Mouse (Mus musculus) forebrain, embryonic 16.5 days (tissue): Measurements from ENCODE around the gene Rom1. TPM values are rescaled to one million over a fixed set of nuclear protein-coding genes. Genes with fewer than 3 reads are reported as not detected.
A peak's percentile ranks its signal among the peaks of the same experiment; 100 is the strongest.
"Not testable (repeated sequence)": the region's sequence is repeated elsewhere in the genome, so short reads cannot be mapped to it uniquely, and the experiment has no call there.

Source experiments
- ATAC-seq: fragments of 200-750 bp; cut with Nextera tagmentation; 2 replicates; pipeline ENCODE4 v1.8.0; 2017; ENCODE audit warnings: mild to moderate bottlenecking, moderate library complexity
- H3K27ac ChIP-seq: fragments of 300-500 bp; sonication (generic); 2 replicates; pipeline ENCODE4 v1.5.1; 2014; ENCODE audit warnings: low read length, control low read depth
- H3K27me3 ChIP-seq: fragments of 300-500 bp; sonication (generic); replicated peaks from 2 replicates; pipeline ENCODE4 v1.6.1; 2014; ENCODE audit warnings: low read length; ENCODE audit not compliant: control insufficient read depth, insufficient read depth
- H3K36me3 ChIP-seq: fragments of 300-500 bp; sonication (generic); 2 replicates; pipeline ENCODE4 v1.6.1; 2014; ENCODE audit not compliant: control insufficient read depth, insufficient read depth
- H3K4me1 ChIP-seq: fragments of 300-500 bp; sonication (generic); replicated peaks from 2 replicates; pipeline ENCODE4 v1.6.1; 2014; ENCODE audit warnings: low read length; ENCODE audit not compliant: control insufficient read depth, insufficient read depth
- H3K4me2 ChIP-seq: fragments of 300-500 bp; sonication (generic); 2 replicates; pipeline ENCODE4 v1.6.1; 2014; ENCODE audit warnings: mild to moderate bottlenecking, low read length, control low read depth
- H3K4me3 ChIP-seq: fragments of 300-500 bp; sonication (generic); replicated peaks from 2 replicates; pipeline ENCODE4 v1.5.1; 2014; ENCODE audit warnings: mild to moderate bottlenecking, low read length, control low read depth
- H3K9ac ChIP-seq: fragments of 300-500 bp; sonication (generic); replicated peaks from 2 replicates; pipeline ENCODE4 v1.6.1; 2014; ENCODE audit warnings: low read depth, low read length, control low read depth
- H3K9me3 ChIP-seq: fragments of 300-500 bp; sonication (generic); 2 replicates; pipeline ENCODE4 v1.6.1; 2016; ENCODE audit warnings: low read length; ENCODE audit not compliant: control insufficient read depth
- WGBS: fragments of 180-500 bp; shearing (Covaris S2); extraction: QIAGEN DNeasy Blood & Tissue Kit; methylation state at CpG from one replicate; pipeline ENCODE4 v1.1.7; 2014; 5-methylcytosine and 5-hydroxymethylcytosine counted together
- polyA plus RNA-seq: library from polyadenylated mRNA; unstranded; fragments of >200 nt; fragmentation: Nextera tagmentation; extraction: Ambion mirVana; gene quantifications from 2 replicates; pipeline ENCODE4 v1.2.1, GENCODE M21; 2015

Rom1 gene
- polyA plus RNA-seq, 1 experiment from 2014 or later = 1.8 TPM

DNA sequence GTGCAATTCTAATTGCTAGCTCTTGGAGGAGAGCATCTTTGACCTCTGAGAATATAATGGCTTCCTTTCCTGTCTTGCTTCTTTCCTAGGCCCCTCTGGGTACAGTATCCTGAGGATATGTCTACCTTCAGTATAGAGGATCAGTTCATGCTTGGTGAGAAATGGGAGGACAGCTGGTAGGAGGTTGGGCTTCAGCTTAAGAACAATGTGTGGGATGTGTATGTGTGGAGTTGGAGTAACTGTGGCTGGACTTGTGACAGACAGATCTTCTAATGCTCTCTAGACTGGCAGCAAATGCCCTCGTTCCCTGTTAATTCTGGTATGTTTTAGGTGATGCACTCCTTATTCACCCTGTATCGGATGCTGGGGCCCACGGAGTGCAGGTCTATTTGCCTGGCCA is 14.9 kb downstream of the Rom1 start:
- Histone ChIP-seq H3K27ac (no peak overlapping the region), H3K9me3 (no peaks in the 10 kb centered on the region), H3K4me1 (no peaks in the 10 kb centered on the region), H3K4me2 (no peak overlapping the region), H3K9ac (no peak overlapping the region), H3K4me3 (no peak overlapping the region), H3K36me3 (peaks cover 65% of the 10 kb centered on the region), H3K27me3 (no peaks in the 10 kb centered on the region)
- 98% methylated on average over 3 of the region's 3 CpGs for WGBS
- ATAC-seq = no peak

DNA sequence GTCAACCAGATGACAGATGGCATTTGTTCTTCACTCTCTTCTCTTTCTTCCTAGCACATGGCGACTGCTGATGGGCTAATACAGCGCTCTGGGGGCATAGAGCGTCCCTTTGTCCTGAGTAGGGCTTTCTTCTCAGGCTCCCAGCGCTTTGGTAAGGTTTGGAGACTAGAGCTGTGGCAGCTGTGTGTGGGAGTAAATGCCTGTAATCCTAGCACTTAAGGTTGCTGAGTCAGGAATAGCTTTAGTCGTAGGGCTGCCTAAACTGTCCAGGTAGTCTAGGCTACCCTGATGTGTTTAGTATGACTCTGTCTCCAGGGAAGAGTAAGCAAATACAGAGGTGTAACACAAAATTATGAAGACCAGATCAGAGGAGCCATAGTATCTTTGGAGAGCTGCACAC is 17.3 kb downstream of the Rom1 start:
- WGBS = 96% methylated on average over 5 of the region's 5 CpGs
- no peaks in the 10 kb centered on the region for H3K27me3 ChIP-seq
- peaks cover 84% of the 10 kb centered on the region for H3K36me3 ChIP-seq
- H3K9ac ChIP-seq = no peak overlapping the region
- H3K4me2 ChIP-seq = no peak overlapping the region
- H3K4me3 ChIP-seq = no peak overlapping the region
- H3K27ac ChIP-seq = no peak overlapping the region
- H3K9me3 ChIP-seq = no peaks in the 10 kb centered on the region
- no peak for ATAC-seq
- H3K4me1 ChIP-seq = no peaks in the 10 kb centered on the region

DNA sequence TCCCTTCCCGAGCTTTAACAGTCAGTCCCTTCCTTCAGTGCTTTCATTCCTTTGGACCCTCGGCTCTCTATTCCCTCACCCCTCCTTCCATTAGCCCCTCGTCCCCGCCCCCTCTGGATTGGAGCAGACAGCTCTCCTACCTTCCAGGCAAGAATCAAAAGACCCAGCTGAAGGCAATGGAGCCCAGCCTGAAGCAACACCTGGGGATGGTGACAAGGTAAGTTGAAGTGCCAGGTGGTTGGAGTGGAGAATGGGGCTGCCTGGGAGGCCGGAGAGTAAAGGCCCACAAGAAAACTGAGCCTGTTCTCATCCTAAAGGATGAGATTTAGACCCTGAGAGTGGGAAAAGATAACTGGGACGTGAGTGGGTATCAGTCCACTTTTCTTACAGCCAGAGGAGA is 20.6 kb downstream of the Rom1 start:
- Histone ChIP-seq H3K27me3 (no peaks in the 10 kb centered on the region), H3K27ac (no peak overlapping the region), H3K4me1 (no peaks in the 10 kb centered on the region), H3K4me3 (no peak overlapping the region), H3K9me3 (no peaks in the 10 kb centered on the region), H3K4me2 (no peak overlapping the region), H3K36me3 (peaks cover 78% of the 10 kb centered on the region), H3K9ac (no peak overlapping the region)
- ATAC-seq = no peak
- WGBS = 86% methylated on average over 6 of the region's 6 CpGs

DNA sequence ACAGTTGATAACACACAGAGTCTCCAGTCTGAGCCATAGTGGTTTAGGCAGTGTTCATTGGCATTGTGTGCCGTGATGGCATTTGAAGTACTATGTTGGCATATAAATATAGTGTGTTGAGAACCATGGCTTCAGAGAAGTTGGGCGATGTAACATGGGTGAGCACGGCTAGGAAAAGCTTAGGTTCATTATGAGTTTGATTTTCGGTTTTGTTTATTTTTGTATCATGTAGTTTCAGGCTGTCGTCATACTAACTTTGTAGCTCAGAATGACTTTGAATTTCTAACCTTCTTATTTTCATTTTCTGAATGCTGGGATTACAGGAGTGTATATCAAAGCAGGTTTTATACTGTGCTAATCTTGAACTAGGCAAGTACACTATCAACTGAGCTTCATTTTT is 25.7 kb downstream of the Rom1 start:
- H3K27me3 ChIP-seq = no peaks in the 10 kb centered on the region
- no peaks in the 10 kb centered on the region for H3K9me3 ChIP-seq
- no peak overlapping the region for H3K27ac ChIP-seq
- H3K9ac ChIP-seq = no peak overlapping the region
- no peak for ATAC-seq
- no peak overlapping the region for H3K4me3 ChIP-seq
- peaks cover 45% of the 10 kb centered on the region for H3K36me3 ChIP-seq
- WGBS = 95% methylated on average over 5 of the region's 5 CpGs
- H3K4me2 ChIP-seq = no peak overlapping the region
- H3K4me1 ChIP-seq = peaks cover 12% of the 10 kb centered on the region

DNA sequence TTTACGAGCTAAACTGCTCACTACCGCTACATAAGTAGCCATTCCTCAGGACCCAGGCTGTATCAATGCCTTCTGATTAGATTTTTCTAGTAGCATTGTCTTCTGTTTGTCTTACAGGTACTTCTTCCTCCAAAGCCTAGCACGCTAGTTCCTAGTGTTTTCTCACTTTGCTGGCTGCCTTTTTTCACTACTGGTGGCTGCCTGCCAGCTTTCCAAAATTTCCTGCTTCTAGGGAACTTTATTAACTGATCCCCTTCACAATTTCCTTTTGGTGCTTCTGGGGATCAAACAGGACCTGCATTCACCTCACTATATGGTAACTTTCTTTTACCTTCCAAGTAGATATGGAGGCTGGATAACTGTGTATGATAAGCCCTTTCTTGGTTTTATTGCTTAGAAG is 30.1 kb downstream of the Rom1 start:
- peaks cover 11% of the 10 kb centered on the region for H3K36me3 ChIP-seq
- H3K4me1 ChIP-seq = peaks cover 23% of the 10 kb centered on the region
- no peak for ATAC-seq
- peak overlapping the region; percentile 98 for H3K4me3 ChIP-seq
- no peaks in the 10 kb centered on the region for H3K27me3 ChIP-seq
- no peak overlapping the region for H3K27ac ChIP-seq
- WGBS = 54% methylated on average over 3 of the region's 3 CpGs
- H3K9me3 ChIP-seq = no peaks in the 10 kb centered on the region
- peak overlapping the region; percentile 96; the same call in 1 of the 2 replicates for H3K9ac ChIP-seq
- peak overlapping the region; percentile 97 for H3K4me2 ChIP-seq

DNA sequence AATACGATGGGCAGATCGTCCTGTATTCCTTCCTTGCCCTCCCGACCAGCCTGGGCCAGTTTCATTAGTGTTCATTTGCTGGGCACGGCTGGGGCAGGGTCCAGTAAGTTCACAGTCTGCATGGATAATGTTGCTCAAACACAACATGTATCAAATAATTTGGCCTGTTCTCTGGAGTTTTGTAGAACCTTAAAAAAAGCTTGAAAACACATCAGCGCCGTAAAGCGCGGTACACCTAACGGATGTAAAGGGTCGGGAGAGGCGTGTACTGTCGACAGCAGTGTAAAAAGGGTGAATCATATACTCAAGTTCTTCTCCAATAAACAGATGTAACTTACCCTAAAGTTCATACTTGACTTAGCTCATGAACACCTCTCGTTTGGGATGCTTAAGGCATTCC is 30.6 kb downstream of the Rom1 start:
- peak overlapping the region; percentile 97 for H3K4me2 ChIP-seq
- H3K9ac ChIP-seq = peak overlapping the region; percentile 96
- H3K4me1 ChIP-seq = peaks cover 27% of the 10 kb centered on the region
- peaks cover 8% of the 10 kb centered on the region for H3K36me3 ChIP-seq
- peak overlapping the region; percentile 76 for H3K27ac ChIP-seq
- no peak for ATAC-seq
- whole genome bisulfite sequencing = 11% methylated on average over 13 of the region's 13 CpGs
- no peaks in the 10 kb centered on the region for H3K27me3 ChIP-seq
- peak overlapping the region; percentile 98 for H3K4me3 ChIP-seq
- H3K9me3 ChIP-seq = no peaks in the 10 kb centered on the region

DNA sequence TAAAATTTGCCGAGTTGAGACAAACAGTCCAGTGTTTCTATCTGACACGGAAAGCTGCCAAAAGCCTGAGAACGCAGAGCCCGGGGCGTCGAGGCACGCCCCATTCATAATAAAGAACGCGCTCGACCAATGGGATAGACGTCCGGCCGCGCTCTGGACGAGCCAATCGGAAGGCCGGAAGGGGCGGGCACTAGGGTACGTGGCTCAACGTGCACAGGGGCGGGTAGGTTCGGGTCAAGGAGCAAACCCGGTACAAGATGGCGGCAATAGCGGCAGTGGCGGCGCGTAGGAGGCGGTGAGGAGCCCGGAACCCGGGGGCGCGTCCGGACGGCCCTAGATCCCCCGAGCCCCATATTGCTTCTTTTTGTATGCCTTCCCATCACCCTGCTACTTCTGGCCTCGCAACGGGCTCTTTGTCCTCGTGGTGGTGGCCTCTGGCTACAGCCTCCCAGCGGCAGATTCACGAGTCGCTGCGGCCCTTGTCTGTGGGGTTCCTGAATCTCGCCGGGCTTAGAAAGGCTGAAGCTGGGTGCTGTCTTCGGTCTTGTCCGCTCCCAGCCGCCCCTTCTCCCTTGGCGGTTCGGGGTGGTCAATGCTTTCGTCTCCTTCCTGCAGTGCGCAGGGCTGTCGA is 31.2 kb downstream of the Rom1 start, which contains the start of gene Ganab:
TSS of gene Ganab (plus strand) at position 207 of the 631 bp plus-strand sequence.
- peaks cover 31% of the 10 kb centered on the region for H3K4me1 ChIP-seq
- peaks cover 6% of the 10 kb centered on the region for H3K36me3 ChIP-seq
- H3K27ac ChIP-seq = peak within 1 kb of the TSS; percentile 85
- no peaks in the 10 kb centered on the region for H3K27me3 ChIP-seq
- ATAC-seq = peak; percentile 98
- WGBS = under 1% methylated on average over 53 of the region's 53 CpGs
- H3K4me3 ChIP-seq = peak within 1 kb of the TSS; percentile 98
- H3K9ac ChIP-seq = peak within 1 kb of the TSS; percentile 96
- no peaks in the 10 kb centered on the region for H3K9me3 ChIP-seq
- H3K4me2 ChIP-seq = peak within 1 kb of the TSS; percentile 97

DNA sequence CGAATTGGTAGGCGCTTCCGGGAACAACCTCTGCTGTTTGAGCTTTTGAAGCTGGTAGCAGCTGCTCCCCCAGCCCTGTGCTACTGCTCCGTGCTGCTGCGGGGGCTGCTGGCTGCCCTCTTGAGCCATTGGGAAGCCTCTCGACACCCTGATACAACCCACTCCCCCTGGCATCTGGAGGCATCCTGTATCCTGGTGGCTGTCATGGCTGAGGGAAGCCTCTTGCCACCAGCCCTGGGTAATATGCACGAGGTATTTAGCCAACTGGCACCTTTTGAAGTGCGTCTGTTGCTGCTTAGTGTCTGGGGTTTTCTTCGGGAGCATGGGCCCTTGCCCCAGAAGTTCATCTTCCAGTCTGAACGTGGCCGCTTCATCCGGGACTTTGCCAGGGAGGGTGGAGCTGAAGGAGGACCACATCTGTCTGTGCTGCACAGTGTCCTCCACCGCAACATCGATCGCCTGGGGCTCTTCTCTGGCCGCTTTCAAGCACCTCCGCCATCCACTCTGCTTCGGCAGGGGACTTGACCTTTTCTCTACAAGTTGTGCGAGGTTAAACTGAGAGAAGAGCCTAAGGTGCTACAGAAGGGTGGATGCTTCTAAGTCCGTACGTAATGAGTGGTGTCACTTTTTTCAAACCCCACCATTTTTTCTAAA is 31.8 kb downstream of the Rom1 start:
- 26% methylated on average over 21 of the region's 21 CpGs for WGBS
- Histone ChIP-seq H3K4me2 (peak overlapping the region; percentile 72), H3K27ac (peak overlapping the region; percentile 85), H3K4me1 (peaks cover 31% of the 10 kb centered on the region), H3K9ac (peak overlapping the region; percentile 96), H3K4me3 (peak overlapping the region; percentile 98)
- not testable (repeated sequence) for H3K27me3 ChIP-seq, H3K36me3 ChIP-seq, H3K9me3 ChIP-seq
- ATAC-seq = peak; percentile 32

DNA sequence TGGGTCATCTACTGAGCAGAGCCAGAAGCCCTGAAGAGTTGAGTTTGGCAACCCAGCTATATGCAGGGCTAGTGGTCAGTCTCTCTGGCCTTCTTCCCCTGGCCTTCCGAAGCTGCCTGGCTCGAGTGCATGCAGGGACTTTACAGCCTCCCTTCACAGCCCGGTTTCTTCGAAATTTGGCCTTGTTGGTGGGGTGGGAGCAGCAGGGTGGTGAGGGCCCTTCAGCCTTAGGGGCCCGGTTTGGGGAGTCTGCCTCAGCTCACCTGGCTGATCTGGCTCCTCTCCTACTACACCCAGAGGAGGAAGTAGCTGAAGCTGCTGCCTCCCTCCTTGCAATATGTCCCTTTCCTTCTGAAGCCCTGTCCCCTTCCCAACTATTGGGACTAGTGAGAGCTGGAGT is 32.9 kb downstream of the Rom1 start:
- not testable (repeated sequence) for H3K4me2 ChIP-seq, H3K4me3 ChIP-seq, ATAC-seq, H3K36me3 ChIP-seq, H3K9me3 ChIP-seq, H3K27me3 ChIP-seq, H3K9ac ChIP-seq, H3K27ac ChIP-seq
- WGBS = 93% methylated on average over 5 of the region's 5 CpGs
- peaks cover 31% of the 10 kb centered on the region for H3K4me1 ChIP-seq
